Mouse (Mus musculus) lung, adult 2 months (tissue): ENCODE measurements at regions not wholly inside any gene's neighbourhood (a gene's known extent, or its start where the extent isn't known, plus 50 kb on each side); places are given as distances from the start of the nearest gene placed in this dataset.

Experiments
- CTCF ChIP-seq: fragments of 200-500 bp; IDR thresholded peaks from 2 replicates; pipeline ENCODE4 v1.5.1; 2011; ENCODE audit warnings: mild to moderate bottlenecking, low read length, control low read depth; ENCODE audit not compliant: insufficient read depth
- POLR2A ChIP-seq: fragments of 200-500 bp; IDR thresholded peaks from 2 replicates; pipeline ENCODE4 v1.6.1; 2011; ENCODE audit warnings: low read depth, mild to moderate bottlenecking, control low read depth, low read length, borderline replicate concordance; ENCODE audit errors: extremely low read depth

GRCm38 (mm10) chr8:11067450-11067849, 59.2 kb upstream of the Irs2 start:
- TF ChIP-seq POLR2A (no peak), CTCF (no peak)
